Mouse (Mus musculus): ENCODE measurements around the gene Tlr13.
A peak's percentile ranks its signal among the peaks of the same experiment; 100 is the strongest.

Gene Tlr13

GRCm38 (mm10) chrX:106142936-106143335 lies at the start of gene Tlr13:
Tlr13 (plus strand) TSS chrX:106143204.
- no peak for DNase-seq

- DNase-seq = peak; percentile 37 to 47
Measured at GRCm38 (mm10) chrX:106105464-106105863, 37.5 kb upstream of the Tlr13 start.

- no peak for DNase-seq
Measured at GRCm38 (mm10) chrX:106113881-106114280, 29.1 kb upstream of the Tlr13 start.

DNA sequence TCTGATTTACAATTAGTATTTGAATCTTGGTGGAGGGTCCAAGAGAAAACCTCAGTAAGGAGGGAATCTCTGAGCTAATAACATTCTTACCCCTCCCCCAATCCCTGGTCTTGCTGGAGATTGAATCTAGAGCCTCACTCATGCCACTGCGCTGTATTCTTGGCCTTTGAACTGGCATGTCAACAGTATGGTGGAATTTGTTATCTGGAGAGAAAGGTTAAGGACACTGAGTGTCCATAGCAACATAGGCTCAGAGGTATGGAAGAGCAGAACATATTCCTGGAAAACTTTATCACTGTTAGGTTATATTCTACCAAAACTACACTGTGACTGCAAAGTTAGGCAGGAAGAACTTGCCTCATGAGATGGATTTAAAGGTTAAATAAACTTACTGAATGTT lies 28.3 kb upstream of the Tlr13 start:
- DNase-seq = no peak

GRCm38 (mm10) chrX:106122823-106123222 lies 20.2 kb upstream of the Tlr13 start:
- no peak for DNase-seq

DNA sequence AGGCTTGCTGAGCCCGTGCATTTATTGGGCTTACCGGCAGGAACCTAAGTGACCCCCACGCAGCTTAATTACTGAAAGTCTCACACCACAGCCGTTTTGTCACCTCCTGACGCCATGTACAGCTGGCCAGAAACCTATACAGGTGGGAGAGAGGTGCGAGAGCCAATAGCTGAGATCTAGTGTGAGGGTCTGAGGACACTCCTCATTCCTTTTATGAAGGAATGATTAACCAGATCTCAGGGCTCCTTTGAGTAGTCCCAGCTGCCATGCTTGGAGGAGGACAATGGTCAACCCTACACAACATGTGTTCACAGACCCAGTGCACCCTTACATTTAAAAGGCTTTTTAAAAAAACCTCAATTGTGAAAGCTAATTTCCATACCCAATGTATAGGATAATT lies 14.7 kb upstream of the Tlr13 start:
- DNase-seq = no peak

DNA sequence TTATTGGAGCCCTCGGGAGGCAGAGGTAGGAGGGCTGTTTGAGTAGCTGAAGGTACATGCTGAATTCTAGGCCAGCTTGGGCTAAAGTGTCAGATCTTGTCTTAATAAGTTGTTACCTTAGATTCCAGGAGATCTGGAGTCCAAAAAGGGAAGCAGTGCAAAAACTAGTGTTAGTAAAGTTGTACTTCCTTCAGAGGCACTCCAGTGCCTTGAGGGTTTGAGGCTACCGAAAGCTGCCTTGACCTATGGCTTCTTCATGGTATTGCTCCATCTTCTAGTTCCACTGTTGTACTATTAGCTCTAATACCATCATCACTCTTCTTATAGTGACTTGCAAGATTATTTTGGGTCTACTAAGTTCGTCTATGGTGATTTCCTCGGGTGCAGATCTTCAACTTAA lies 13.1 kb upstream of the Tlr13 start:
- no peak for DNase-seq

DNA sequence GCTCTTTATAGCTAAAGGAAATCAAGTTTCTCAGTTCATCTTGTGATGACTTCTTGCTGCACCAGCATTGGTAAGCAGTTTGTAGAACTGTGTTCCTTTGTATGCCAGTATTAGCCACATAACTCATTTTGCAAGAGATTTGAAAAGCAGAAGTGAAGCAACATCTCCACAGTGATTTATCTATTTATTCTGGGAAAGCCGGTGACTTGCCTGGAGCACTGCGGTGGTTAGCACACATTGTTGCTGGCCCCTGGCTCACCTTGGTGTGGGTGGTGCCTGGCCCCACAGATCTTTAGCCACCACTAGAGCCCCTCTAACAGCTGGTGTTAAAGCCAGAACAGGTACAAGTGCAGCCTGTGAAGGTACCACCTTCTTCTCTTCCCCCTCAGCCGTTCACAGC lies 8.1 kb upstream of the Tlr13 start:
- DNase-seq = no peak

GRCm38 (mm10) chrX:106135484-106135883 lies 7.5 kb upstream of the Tlr13 start:
- DNase-seq = no peak

GRCm38 (mm10) chrX:106135916-106136575 lies 7.0 kb upstream of the Tlr13 start:
- no peak for DNase-seq

- DNase-seq = no peak
Measured at GRCm38 (mm10) chrX:106139309-106140070, 3.5 kb upstream of the Tlr13 start.

GRCm38 (mm10) chrX:106148185-106148584 lies 5.2 kb downstream of the Tlr13 start:
- no peak for DNase-seq

DNA sequence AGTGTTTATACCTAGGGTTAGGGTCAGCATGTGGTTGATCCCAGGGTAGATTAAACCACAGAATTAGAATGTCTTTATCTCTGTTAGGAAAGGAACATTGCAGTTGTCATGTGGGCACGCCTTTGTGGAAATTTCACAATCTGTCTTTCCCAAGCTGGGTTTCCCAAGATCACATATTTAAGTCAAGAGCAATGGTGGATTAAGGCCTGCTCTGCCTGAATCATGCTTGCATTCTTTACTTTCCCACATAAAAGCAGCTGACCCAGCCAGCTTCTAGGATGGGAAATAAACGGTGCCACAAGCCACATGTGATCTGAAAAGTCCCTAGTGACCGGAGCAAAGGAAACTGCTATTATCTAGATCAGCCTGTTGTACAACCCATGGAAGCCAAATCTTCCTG lies 6.5 kb downstream of the Tlr13 start:
- DNase-seq = no peak

DNA sequence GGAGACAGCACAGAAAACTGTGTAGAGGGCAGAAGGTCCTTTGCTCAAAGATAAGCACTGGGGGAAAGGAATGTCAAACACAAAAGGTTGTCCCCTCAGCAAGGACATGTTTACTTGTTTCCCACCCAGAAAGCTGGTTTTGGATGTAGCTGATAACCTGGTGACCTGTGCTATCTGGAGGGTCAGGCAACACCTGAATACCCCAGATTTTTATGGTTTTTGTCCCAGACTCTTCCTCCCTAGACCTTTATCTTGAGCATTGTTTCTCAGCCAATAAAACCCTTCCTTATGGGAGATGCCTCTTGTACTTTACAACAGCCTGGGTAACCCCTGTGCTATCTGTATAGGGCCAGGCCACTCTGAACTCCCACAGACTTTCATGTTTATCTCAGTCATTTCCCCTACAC lies 11.2 kb downstream of the Tlr13 start:
- no peak for DNase-seq

GRCm38 (mm10) chrX:106155892-106156291 lies 12.9 kb downstream of the Tlr13 start:
- no peak for DNase-seq

DNA sequence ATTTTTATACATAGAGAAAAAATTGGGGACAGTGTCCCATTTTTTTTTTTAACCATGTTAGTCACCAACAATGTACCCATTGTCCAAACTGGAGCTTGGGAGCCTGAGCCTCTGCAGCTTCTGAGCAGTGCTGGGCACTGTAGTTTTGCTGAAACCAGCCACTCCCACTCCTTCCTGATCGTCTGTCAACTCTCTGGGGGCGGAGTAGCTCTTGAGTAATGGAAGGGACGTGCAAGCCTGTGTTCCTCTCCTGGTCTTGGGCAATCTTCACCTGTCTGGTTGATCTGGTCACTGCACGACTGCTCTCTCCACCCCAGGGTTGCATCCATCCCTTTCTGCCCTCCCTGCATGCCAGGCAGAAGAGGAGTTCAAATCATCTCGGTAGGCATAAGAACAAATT lies 21.0 kb downstream of the Tlr13 start:
- peak in 1 of 2 experiments; percentile 25 for DNase-seq

DNA sequence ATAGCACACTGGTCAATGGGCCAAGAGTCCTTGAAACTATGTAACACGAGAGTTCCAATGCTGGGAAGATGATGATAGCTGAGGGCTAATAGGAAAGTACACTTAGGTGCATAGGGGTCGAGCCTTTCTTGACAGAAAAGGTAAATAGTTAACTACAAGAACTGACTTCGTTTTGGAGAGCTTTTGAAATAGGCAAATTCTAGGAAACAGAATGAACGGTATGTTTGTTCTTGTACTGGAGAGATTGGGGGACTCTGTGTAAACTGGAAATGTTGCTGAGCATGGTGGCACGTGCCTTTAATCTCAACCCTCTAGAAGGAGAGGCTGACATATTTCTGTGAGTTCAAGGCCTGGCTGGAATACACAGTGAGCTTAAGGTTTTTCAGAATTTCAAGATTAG lies 21.6 kb downstream of the Tlr13 start:
- no peak for DNase-seq

- DNase-seq = no peak
Measured at GRCm38 (mm10) chrX:106165089-106165488, 22.1 kb downstream of the Tlr13 start.

DNA sequence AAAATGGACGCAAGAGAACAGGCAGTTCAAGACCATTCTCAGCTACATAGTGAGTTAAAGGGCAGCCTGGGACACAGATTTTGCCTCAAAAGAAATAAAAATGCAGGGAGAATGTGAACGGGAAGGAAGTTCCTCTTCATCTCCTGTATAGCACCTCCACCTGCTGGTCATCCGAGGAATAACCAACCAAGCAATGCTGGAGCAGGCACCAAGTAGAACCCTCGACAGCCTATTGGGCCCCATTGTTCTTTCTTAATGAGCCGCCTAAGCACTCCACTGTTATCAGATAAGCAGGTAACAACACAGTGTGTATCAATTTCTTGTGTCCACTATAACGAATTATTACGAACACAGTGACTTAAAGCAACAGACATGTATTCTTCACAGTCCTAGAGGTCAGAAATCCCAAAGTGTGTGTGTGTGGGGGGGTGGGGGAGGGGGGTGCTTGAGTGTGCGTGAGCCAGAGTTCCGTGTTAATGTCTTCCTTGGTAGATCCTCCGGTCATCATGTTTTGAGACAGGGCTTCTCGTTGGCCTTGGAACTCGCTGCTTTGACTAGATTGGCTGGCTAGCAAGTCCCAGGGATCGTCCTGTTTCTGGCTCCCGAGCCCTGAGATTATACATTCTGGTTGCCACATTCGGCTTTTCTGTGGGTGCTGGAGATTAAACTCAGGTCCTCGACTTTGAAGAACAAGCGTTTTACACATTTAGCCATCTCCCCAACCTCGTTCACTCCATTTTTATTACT lies 28.3 kb downstream of the Tlr13 start:
- peak; percentile 64 to 79 for DNase-seq

- no peak for DNase-seq
Measured at GRCm38 (mm10) chrX:106171853-106172154, 28.8 kb downstream of the Tlr13 start.

DNA sequence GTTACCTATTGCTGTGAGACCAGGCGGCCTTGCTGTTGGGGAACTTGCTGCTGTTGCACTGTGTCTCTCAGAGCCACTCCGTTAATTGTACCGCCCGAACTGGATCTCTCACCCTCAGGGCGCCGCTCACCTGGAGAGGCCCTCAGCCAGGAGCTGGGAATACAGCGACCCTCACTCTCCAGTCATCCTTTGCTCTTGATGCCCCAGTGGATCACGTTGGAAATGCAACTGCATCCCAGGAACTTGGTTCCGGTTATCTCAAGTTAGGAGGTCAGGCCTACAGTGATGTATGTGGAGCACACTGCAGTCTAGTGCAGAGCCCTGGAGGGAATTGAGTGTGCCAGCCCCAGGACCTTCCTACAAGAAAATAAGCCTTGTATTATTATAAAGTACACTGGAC lies 33.3 kb downstream of the Tlr13 start:
- DNase-seq = no peak

DNA sequence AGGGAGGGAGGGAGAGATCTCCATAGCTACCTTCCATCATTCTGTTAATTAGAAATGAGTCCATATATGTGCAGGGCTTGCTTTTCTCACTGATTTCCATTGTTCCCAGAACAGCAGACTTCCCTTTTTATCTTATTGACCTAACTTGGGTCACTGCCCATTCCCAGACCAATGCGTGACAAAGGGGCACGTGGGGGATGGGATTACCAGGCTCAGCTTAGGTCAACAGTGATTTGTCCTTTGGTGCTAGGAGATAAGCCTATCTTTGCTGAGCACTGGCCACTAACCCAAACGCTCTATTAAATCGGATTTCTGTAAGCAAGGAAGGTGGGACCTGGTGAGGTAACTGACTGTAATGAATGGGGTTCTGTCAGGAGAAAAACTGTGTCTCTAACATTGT lies 41.3 kb downstream of the Tlr13 start:
- DNase-seq = no peak

DNA sequence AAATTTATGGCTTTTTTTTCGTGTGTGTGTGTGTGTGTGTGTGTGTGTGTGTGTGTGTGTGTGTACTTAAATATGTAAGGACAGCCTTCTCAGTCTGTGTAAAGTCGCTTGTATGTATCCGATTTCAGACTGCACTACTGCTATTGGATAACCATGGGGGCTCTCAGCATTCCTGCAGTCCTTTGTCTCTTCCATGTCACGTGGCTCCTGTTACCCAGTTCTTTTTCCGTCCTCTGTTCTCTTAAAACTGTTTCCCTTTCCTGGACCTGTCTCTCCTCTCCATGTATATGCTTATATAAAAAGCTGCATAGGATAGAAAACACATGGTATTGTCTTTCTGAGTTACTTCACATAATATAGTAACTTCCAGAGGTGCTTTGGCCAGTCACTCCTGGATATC lies 42.7 kb downstream of the Tlr13 start:
- DNase-seq = no peak

All from lung, postnatal 4 days (tissue).